Mouse (Mus musculus) cerebellum, adult 18-20 months (tissue): Measurements from ENCODE around the gene Cracr2b.

Experiments
- DNase-seq, 2 experiments: peaks; one replicate each; pipeline ENCODE4 v3.0.0; 2021

The Cracr2b gene

DNA sequence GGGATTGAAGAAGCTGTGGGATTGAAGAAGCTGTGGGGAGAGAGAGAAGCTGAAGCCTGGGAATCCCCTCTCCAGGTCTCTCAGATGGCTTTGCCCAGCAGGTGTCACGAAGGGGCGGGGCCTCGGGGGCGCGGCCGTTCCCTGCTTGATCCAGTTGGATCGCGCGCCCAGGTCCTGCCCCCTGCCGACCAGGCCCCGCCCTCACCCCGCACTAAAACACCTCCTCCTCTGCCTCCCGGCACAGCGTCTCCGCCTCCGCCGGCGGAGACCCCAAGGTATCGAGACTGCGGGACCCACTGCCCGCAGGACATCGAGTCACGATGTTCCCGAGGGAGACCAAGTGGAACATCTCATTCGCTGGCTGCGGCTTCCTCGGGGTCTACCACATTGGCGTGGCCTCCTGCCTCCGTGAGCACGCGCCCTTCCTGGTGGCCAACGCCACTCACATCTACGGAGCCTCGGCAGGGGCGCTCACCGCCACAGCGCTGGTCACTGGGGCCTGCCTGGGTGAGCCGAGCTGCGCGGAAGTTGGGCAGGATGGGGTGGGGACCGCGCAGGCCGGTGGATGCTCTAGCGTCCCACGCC is 5.8 kb upstream of the Cracr2b start, which contains the start of gene Pnpla2:
Gene Pnpla2 (plus strand): TSS at position 232 of the 585 bp plus-strand sequence.
- DNase-seq, result peak; percentile 92 to 94

DNA sequence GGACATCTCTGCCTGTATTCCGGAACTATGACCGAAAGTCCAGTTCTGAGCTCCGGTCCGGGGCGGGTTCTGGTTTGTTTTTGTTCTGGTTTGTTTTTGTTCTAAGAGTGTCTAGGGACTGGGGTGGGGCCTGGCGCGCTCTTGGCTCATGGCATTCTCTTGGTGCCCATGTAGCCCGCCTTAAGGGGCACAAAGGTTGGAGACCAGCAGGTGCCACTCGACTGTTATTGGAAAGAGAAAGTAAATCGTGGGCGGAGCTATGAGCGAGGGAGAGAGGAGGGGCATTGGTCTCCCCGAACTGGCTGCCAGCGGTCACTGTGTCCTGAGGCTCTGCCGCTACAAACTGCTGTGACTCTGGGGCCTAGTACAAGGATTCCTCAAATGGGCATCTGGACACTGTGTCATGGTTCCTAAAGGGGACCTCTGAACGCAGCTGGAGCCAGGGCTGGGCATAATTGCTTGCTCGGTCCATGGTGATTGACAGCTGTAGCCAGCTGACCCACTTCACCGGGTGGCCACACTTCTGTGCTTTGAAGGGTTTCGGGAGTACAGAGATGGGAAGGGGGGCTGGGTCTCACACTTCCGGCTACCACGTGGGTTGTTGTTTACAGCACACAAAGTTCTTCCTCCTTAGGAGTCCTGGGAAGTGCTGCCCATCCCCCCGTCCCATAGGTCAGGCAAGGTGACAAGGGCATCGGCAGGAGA is 5.1 kb upstream of the Cracr2b start:
- peak; percentile 74 to 80 for DNase-seq

DNA sequence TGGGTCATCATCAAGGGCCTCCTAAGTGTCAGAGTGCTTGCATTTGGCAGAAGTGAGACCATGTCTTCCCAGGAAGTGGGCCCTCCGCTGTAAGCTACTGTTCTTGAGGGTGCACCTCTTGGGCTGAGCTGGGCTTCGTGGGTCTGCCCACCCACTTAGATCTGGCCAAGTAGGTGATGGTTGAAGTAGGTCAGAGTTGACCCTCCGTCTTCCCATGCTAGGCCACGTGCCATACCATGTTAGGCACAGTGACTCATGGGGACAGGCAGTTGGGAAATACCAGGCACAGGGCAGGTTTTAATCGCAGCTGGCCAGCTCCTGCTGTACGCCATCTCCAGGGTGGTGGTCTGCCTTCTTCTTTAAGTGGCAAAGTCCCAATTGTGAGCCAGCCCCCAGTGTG is 4.2 kb upstream of the Cracr2b start:
- DNase-seq, result peak; percentile 28 to 37

DNA sequence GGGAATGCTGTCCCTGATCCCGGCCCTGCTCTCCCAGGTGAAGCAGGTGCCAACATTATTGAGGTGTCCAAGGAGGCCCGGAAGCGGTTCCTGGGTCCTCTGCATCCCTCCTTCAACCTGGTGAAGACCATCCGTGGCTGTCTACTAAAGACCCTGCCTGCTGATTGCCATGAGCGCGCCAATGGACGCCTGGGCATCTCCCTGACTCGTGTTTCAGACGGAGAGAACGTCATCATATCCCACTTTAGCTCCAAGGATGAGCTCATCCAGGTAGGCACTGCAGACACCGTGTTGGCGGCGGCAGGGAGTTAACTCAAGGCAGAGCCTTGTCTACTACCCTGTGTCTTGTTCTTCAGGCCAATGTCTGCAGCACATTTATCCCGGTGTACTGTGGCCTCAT is 3.7 kb upstream of the Cracr2b start:
- DNase-seq, result peak; percentile 25 to 38

DNA sequence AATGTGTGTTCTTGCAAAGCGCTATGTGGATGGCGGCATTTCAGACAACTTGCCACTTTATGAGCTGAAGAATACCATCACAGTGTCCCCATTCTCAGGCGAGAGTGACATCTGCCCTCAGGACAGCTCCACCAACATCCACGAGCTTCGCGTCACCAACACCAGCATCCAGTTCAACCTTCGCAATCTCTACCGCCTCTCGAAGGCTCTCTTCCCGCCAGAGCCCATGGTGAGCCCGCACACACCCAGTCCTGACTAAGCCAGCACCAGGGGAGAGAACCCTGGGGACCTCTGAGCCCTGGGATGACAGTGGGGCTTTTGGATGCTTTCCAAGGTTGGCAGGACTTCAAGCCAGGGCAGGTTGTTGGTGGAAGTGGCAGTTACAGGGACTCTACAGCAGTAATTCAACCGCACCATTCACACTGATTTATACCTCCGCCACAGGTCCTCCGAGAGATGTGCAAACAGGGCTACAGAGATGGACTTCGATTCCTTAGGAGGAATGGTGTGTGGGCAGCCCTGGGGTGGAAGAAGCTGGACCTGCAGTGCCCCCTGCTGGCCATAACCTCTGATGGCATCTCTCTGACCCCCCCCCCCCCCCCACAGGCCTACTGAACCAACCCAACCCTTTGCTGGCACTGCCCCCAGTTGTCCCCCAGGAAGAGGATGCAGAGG is 2.8 kb upstream of the Cracr2b start:
- DNase-seq, result peak; percentile 59 to 74

DNA sequence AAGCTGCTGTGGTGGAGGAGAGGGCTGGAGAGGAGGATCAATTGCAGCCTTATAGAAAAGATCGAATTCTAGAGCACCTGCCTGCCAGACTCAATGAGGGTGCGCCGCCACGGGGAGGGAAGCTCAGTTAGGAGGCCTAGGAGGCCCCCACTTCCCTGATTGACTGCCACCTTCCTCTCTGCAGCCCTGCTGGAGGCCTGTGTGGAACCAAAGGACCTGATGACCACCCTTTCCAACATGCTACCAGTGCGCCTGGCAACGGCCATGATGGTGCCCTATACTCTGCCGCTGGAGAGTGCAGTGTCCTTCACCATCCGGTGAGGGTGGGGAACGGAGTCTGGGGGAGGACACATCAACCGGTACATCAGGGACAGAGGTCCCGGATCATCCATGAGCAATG is 2.2 kb upstream of the Cracr2b start:
- no peak for DNase-seq

DNA sequence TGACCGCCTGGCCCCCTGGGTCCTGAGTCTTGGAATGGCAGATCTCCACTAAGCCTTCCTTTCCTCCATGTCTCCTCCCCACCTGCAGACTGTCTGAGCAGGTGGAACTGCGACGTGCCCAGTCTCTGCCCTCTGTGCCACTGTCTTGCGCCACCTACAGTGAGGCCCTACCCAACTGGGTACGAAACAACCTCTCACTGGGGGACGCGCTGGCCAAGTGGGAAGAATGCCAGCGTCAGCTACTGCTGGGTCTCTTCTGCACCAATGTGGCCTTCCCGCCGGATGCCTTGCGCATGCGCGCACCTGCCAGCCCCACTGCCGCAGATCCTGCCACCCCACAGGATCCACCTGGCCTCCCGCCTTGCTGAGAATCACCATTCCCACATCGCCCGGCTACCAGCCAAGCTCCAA is 1.6 kb upstream of the Cracr2b start:
- peak; percentile 76 to 81 for DNase-seq

DNA sequence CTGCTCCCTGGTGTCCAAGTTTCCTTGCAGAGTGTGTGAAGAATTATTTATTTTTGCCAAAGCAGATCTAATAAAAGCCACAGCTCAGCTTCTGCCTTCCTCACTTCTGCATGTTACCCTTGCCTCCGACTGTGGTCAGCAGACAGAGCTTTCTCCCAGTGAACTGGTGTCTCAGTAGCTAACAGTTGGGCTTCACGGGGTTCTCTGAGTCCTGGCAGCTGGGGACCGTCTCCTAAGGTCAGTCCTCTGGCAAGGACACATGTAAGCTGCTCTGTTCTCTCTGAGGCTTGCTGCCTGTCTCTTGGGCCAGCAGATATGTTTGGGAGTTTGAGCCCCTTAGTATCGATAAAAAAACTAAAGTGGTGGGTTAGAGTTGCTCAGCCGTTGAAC is 898 bp upstream of the Cracr2b start:
- peak in 1 of 2 experiments; percentile 41 for DNase-seq

DNA sequence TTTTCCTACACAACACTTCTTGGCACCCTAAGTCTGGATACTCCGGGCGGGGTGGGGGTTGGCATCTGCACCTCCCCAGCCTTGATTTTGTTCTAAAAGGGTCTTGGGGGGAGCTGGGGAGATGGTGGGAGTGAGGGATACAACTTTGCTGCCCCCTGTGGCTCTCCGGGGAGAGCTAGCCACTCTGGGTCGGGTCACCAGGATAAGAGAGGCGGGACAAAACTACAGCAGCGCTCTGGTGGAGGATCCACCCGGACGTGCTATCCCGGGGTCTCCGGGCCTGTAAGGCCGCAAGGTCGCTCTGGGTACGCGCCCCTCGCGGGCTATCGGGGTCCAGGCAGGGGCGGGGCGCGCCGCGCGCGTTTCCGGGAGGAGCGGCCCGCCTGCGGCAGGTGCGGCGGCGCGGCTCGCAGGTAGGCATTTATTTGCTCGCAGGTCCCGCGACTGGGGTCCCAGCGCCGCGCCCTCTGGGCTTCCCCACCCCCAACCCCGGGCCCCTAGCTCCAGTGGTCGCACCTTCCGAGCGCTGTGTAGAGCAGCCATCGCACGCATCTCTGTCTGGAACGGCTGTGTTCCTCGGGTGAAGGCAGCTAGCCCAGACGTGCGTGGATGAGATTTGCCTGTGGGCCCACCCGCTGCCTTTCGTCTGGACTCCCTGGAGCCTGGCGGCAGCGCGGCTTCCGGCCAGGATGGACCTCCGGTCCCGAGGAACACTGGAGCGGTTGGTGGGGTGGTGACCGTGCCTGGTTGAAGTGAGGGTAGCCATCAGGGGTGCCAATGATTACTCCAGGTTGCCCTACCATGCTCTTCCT is 833 bp downstream of the Cracr2b start:
- DNase-seq, result peak; percentile 34 to 44

DNA sequence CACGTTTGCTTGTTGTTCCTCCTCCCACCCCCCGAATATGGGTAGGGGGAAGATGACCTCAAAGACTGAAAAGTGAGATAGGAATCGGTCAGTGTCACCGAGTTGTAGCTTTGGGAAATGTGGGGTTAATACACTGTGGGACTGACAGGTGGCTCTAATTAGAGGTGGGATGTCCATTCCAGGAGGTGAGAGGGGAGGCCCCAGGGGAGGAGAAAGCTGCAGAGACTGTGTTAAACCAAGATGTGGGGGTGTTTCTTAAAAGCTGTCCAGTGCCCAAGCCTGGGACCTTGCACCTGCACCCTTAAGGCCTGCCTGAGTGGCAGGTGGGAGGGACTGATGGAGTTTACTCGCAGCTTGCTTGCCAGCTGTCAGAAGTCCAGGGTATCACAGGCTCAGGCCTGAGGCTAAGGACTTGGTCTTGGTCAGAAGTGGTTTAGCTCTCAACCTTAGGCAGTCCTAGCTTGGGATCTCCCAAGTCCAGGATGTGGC is 1.5 kb downstream of the Cracr2b start:
- peak; percentile 33 to 38 for DNase-seq

DNA sequence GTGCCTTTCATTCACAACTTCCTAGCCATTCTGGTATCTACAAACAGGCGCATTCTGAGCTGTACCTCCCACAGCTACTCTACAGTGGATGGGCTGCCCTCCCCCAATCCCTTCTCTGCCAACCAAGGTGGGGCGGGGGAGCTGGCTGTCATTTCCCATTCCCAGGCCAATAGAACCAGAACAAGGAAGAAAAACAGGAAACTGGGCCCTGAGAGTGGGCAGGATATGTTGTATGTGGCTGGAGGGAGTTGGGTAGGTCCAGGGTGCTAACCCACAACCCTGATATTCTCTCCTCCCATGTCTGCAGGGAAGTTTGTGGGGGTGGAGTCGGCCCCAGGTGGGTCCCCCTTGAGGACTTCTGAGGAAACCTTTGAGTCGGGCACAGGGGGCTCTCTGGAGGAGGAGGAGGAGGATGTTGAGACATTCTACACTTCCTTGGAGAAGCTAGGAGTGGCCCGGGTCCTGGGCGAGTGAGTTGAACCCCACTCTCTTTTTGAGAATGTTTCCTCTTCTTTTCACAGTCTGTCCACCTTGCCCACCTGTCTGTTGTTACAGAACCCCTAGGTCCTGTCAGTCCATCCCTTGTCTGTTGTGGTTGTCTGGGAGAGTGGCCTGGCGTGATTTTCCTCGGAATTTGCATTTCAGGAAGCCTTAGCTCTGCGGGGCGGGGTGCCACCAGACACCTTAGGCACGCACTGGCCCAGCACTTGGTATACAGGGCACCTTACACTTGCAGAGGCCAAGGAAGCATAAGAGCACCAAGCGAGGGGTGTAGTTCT is 3.1 kb downstream of the Cracr2b start:
- DNase-seq, result peak; percentile 9 to 13

DNA sequence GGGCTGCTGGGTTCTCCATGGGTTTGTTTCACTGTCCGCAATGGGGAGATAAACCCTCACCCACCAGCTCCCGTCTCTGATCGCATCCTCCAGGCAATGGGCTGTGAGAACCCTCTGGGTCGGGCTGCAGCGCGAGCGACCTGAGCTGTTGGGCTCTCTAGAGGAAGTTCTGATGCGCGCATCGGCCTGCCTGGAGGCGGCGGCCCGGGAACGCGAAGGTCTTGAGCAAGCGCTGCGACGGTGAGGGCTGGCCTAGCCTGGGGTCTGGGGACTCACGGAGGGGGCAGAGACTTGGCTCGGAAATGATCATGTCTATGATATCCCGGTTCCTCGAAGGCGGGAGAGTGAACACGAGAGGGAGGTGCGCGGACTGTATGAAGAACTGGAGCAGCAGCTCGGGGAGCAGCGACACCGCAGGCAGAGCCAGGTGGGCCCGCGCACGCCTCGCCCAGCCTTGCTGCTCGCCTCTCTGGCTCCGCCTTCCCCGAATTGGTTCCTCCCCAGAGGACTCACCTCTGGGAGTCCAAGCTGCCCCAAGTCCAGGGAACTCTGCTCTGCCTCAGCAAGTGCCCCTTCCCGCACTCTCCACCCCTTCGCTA is 3.8 kb downstream of the Cracr2b start:
- DNase-seq, result peak; percentile 23 to 32

DNA sequence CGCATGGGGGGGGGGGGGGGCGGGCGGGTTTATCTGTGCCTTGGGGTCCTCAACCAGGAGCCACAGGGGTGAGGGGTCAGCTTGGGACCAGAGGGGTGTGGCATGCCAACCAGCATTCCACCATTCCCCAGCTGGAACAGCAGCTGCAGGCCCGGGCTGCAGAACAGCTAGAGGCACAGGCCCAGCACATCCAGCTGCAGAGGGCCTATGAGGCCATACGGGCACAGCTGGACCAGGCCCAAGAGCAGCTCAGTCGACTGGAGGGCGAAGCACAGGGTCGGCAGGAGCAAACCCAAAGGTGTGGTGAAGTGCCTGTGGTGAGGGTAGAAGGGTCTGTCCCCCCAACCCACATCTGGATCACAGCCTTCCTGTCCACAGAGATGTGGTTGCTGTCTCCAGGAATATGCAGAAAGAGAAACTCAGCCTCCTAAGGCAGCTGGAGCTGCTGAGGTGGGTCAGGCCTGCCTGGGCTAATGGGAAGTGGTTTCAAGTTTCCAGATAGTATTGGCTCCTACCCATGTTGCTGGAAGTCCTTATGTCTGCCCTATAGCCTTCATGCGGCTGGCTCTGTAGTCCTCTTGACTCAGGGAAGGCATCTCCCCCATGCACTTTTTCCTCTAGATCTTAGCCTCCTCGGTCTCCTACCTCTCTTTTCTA is 4.6 kb downstream of the Cracr2b start:
- peak; percentile 13 to 22 for DNase-seq

DNA sequence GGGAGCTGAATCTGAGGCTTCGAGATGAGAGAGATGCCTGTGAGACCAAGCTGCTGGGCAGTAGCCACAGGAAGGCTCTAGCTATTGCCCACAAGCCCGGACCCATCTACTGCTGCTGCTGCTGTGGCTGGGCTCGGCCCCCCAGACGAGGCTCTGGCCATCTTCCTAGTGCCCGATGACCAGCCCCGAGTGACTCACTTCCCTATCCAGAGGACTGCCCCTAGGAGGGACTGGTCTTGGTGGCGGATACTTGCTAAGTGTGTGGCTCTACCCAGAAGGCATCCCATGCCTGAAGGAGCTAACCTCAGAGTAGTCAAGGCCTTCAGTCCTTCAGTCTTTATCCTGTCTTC is 5.1 kb downstream of the Cracr2b start:
- DNase-seq, result peak in 1 of 2 experiments; percentile 25

DNA sequence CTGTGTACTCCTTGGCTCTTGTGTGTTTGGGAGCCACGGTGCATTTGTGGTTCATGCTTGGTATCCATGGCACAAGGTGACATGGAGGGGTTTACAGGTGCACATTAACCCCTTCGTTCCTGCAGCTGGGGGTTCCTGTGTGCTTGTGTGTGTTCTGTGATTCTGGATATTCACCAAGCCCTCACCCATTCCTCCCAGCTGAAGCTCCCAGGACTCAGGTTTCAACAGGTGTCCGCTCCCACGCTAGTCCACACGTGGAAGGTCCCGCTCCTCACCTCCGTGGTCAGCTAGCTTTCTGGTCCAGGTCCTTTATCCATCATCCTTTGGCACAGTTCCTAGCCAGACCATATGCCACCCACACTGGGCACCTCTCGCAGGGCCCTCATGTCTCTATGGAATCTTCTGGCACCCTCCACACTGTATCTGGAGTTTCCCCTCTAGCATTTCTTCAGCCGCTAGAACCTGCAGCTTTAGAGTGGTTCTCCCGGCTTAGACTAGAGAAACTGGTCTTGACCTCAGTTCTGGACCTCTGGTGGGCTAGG is 5.8 kb downstream of the Cracr2b start:
- peak; percentile 35 to 36 for DNase-seq

DNA sequence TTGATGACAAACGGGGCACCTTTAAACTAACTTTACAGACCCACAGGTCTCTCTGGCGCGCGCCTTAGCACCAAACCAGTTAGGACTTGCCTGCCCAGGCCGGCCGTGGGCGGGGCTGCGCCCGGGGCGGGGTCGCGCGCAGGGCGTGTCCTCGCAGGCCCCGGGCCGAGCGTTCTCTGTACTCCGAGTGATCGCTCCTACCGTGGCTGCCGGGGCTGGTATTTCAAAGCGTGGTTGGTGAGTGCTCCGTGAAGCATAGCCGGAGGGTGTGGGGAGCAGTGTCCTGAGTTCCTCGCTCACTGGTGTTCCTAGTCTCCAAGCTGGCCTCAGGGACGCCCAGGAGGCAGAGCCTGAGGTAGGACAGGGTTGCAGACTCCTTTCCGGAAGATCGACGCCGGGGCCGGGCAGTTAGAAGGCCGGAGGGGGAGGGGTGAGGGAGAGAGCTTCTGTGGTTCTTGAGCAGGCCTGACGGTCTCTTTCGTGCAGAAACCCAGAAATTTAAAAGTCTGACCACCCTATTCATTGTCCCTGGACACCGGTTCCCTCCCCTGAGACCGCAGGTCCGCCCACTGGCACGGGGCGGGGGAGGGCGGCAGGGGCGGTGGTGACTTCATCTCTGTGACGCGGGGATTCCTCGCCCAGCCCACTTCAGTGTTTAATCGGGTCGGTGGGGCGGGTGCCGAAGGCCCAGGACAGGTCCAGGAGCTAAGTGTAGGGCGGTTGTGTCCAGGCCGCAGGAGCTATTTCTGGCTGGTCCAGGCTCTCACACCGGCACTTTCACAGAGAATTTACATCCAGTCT is 6.5 kb downstream of the Cracr2b start, which contains the start of gene Cd151:
Gene Cd151 (plus strand): TSS at position 163 of the 801 bp plus-strand sequence.
- peak; percentile 74 to 82 for DNase-seq

DNA sequence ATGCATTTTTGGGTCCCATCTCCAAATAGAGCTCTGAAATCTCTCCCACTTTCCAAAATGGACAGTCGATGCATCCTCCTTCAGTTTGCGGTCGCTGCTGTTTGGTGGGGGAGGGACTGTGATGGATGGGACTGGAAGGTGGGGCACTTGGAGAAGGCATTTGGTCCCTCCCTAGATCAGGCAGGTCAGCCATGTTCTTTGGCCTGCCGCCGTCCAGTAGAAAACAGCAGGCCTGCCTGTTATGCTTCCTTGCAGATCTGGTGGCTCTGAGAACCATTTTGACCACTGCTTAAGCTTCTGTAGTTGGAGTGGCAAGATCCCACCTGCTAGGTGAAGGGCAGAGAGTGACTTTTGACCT is 7.2 kb downstream of the Cracr2b start:
- no peak for DNase-seq

DNA sequence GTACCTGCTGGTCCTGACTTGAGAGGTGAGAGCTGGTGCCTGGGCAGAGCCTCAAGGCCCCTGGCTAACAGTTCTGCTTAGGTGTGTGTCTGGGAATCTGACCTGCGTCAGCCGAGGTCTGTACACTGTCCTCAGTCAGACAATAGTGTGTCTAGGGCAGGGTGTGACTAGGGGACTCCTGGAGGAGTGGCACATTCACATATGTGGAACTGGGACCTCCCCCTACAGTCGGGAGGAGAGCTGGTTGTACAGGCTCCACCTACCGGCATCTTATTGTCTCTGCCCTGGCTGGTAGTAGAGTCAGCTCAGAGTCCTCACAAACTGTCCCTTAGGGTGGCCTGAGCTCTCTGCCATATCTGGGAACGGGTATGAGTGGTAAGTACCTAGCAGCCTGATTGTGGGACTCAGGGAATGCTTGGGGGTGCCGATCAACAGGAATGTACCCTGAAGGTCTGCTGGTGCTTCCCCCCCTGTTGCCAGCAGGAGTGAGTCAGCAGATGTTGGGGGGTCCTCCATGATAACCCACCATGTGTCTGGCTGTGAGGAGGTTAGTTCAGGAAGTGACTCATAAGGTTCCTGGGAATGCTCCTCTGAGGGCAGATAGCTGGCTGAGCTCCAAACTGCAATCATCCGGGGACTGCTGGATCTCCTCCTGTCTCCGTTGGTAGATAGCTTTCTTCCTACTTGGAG is 7.8 kb downstream of the Cracr2b start:
- peak; percentile 56 to 69 for DNase-seq

DNA sequence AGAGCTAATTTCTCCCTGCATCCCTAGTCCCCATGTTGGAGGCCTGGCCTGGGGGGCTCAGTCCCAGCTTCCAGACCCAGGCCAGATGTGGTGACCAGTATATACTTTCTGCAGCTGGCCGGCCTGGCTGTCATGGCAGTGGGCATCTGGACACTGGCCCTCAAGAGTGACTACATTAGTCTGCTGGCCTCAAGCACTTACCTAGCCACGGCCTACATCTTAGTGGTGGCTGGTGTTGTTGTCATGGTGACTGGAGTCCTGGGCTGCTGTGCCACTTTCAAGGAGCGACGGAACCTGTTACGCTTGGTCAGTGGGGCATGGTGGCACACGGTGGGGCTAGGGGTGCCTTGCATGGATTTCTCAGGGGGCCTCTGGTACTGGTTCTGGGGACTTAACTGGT is 8.5 kb downstream of the Cracr2b start:
- no peak for DNase-seq
